In genomic region chr2:163100551-163100950, GRCm38 (mm10) we compare ENCODE assay signal across 24 mouse cellular contexts. TPM values are rescaled to one million over a fixed set of nuclear protein-coding genes. Genes with fewer than 3 reads are reported as not detected.
A peak's percentile ranks its signal among the peaks of the same experiment; 100 is the strongest.
DNase-seq lines count a peak whose midpoint lies in the region; ATAC-seq and TF ChIP-seq lines count a peak whose summit lies in the region.
"Had no signal": no experiment of that assay in that cellular context is flagged by ENCODE, and none has a peak within 500 bp of the region (broad histone marks: within the 10 kb centered on the region; RNA-seq: fewer than 3 reads in every experiment).

No protein-coding gene starts in this region.

- ATAC-seq in liver, postnatal 0 days = peak; percentile 47
- ATAC-seq in megakaryocyte progenitor cell, adult 5-6 weeks (replicated peaks; ENCODE audit: poor library complexity) = peak; percentile 56
- ATAC-seq: activated CD4-positive, CD25-positive, alpha-beta regulatory T cell, adult 4 months; forebrain, embryonic 16.5 days; Patski had no signal

- H3K4me3 ChIP-seq in liver, postnatal 0 days (ENCODE audit: low read depth, low read length) = no peak overlapping the region
- H3K4me3 ChIP-seq: embryonic facial prominence, embryonic 13.5 days; forebrain, embryonic 12.5 days; heart, embryonic 12.5 days had no signal

- H3K4me1 ChIP-seq in liver, postnatal 0 days (ENCODE audit: insufficient read depth) = peaks cover 7% of the 10 kb centered on the region

- WGBS in liver, postnatal 0 days (ENCODE audit: insufficient replicate concordance) = 24% methylated on average over 5 of the region's 5 CpGs

- H3K27ac ChIP-seq in liver, postnatal 0 days (ENCODE audit: low read depth) = peak overlapping the region; percentile 73
- H3K27ac ChIP-seq: embryonic facial prominence, embryonic 13.5 days; forebrain, embryonic 12.5 days had no signal

- H3K4me2 ChIP-seq in liver, postnatal 0 days (ENCODE audit: low read depth, low read length) = peak overlapping the region; percentile 49
- H3K4me2 ChIP-seq: embryonic facial prominence, embryonic 13.5 days; forebrain, embryonic 12.5 days; heart, embryonic 12.5 days had no signal

- DNase-seq in liver, postnatal 0 days = no peak
- no peak for DNase-seq in liver
- DNase-seq in lung, postnatal 36 days = peak; percentile 29
- DNase-seq in lung, adult 18-20 months = no peak
- no peak for DNase-seq in heart, postnatal 4 days
- no peak for DNase-seq in thymus, postnatal 10 days (ENCODE audit: low spot score in 2 of 2)
- DNase-seq: adrenal gland, postnatal 14 days; cerebellum, adult 11-12 months; cerebellum, adult 9-10 months; cerebellum, postnatal 25 days; gastrocnemius, postnatal 14 days had no signal

- H3K36me3 ChIP-seq in liver, postnatal 0 days (replicated peaks; ENCODE audit: insufficient read depth, low read length) = no peaks in the 10 kb centered on the region
- H3K36me3 ChIP-seq: embryonic facial prominence, embryonic 13.5 days; forebrain, embryonic 12.5 days; heart, embryonic 12.5 days had no signal

- no peaks in the 10 kb centered on the region for H3K9me3 ChIP-seq in liver, postnatal 0 days (ENCODE audit: low read length)
- H3K9me3 ChIP-seq: embryonic facial prominence, embryonic 13.5 days; forebrain, embryonic 12.5 days; heart, embryonic 12.5 days had no signal

- TF ChIP-seq CTCF in liver, postnatal 0 days (IDR thresholded peaks at IDR 0.05; ENCODE audit: low read depth) = no peak

- H3K9ac ChIP-seq in liver, postnatal 0 days (replicated peaks) = no peak overlapping the region
- H3K9ac ChIP-seq: embryonic facial prominence, embryonic 13.5 days; forebrain, embryonic 12.5 days; heart, embryonic 12.5 days had no signal

- 0 out of 2 replicates have a peak, but pooled peaks have one; percentile 9 for TF ChIP-seq EP300 in liver, postnatal 0 days (IDR thresholded peaks at IDR 0.05; ENCODE audit: low read depth)

- H3K27me3 ChIP-seq in liver, postnatal 0 days (ENCODE audit: insufficient read depth, low read length) = no peaks in the 10 kb centered on the region
- H3K27me3 ChIP-seq: heart, embryonic 12.5 days; Patski had no signal

RNA-seq across cellular contexts. Expression of gene Gtsf1l, which starts 12.9 kb away (rescaled TPM):
- not detected in 2 replicates for polyA plus RNA-seq in liver, postnatal 0 days (2015; fragmentation: Nextera tagmentation; extraction: Ambion mirVana)
- 0.90 and 1.4 TPM in 2 replicates for total RNA-seq in megakaryocyte progenitor cell, adult 5-6 weeks (2015)
- 0.61 TPM in 1 of 2 replicates, not detected in the other for total RNA-seq in megakaryocyte progenitor cell, adult 5-6 weeks (2017)
- total RNA-seq in heart, postnatal 4 days (2021) = not detected
- total RNA-seq: adrenal gland, adult 18-20 months; adrenal gland, postnatal 14 days; gastrocnemius, adult 18-20 months; gastrocnemius, postnatal 14 days; heart, adult 8-10 months; heart, postnatal 25 days; MEL had no signal
- polyA plus RNA-seq: activated CD4-positive, CD25-positive, alpha-beta regulatory T cell, adult 4 months; embryonic facial prominence, embryonic 13.5 days; forebrain, embryonic 12.5 days; forebrain, embryonic 16.5 days; heart, embryonic 12.5 days; heart, embryonic 16.5 days; Patski had no signal

RNA-seq across cellular contexts. Expression of gene Mybl2, which starts 46.1 kb away (rescaled TPM):
- 23.2 and 24.2 TPM in 2 replicates for polyA plus RNA-seq in liver, postnatal 0 days (2015; fragmentation: Nextera tagmentation; extraction: Ambion mirVana)
- total RNA-seq in megakaryocyte progenitor cell, adult 5-6 weeks (2015) = 28.1 and 30.8 TPM in 2 replicates
- total RNA-seq in megakaryocyte progenitor cell, adult 5-6 weeks (2017) = 39.0 and 40.6 TPM in 2 replicates
- total RNA-seq in heart, postnatal 4 days (2021) = 10 to 100 TPM; 13.3 to 14.3 TPM
